Mouse (Mus musculus) bone marrow, adult 2 months (tissue): ENCODE results near the gene Asic5.

Experiments used
- CTCF ChIP-seq: fragments of 200-500 bp; IDR thresholded peaks from 2 replicates; pipeline ENCODE4 v1.5.1; 2011; ENCODE audit warnings: low read length, control low read depth; ENCODE audit not compliant: control insufficient read depth, insufficient read depth
- POLR2A ChIP-seq: fragments of 200-500 bp; IDR thresholded peaks from 2 replicates; pipeline ENCODE4 v1.6.1; 2011; ENCODE audit warnings: low read depth, mild to moderate bottlenecking, control low read depth, low read length, borderline replicate concordance; ENCODE audit not compliant: control insufficient read depth

- TF ChIP-seq CTCF (no peak), POLR2A (no peak)
These were observed 32.1 kb downstream of the Asic5 start for GRCm38 (mm10) chr3:82014148-82014703.
